Mouse (Mus musculus) limb, embryonic 13.5 days (tissue): ENCODE results near the gene Rab31. TPM values are rescaled to one million over a fixed set of nuclear protein-coding genes. Genes with fewer than 3 reads are reported as not detected.

Source experiments
- ATAC-seq: fragments of 200-750 bp; cut with Nextera tagmentation; 2 replicates; pipeline ENCODE4 v1.8.0; 2017; ENCODE audit warnings: low read depth, moderate number of reproducible peaks, moderate TSS enrichment; ENCODE audit not compliant: low FRiP score
- H3K27ac ChIP-seq: fragments of 300-500 bp; sonication (generic); 2 replicates; pipeline ENCODE4 v1.5.1; 2015; ENCODE audit warnings: inconsistent platforms, mild to moderate bottlenecking, moderate library complexity
- H3K27me3 ChIP-seq: fragments of 300-500 bp; sonication (generic); 2 replicates; pipeline ENCODE4 v1.6.1; 2015; ENCODE audit warnings: mild to moderate bottlenecking, inconsistent platforms
- H3K36me3 ChIP-seq: fragments of 300-500 bp; sonication (generic); 2 replicates; pipeline ENCODE4 v1.6.1; 2015; ENCODE audit warnings: inconsistent platforms, mild to moderate bottlenecking, moderate library complexity
- H3K4me1 ChIP-seq: fragments of 300-500 bp; sonication (generic); 2 replicates; pipeline ENCODE4 v1.6.1; 2015; ENCODE audit warnings: inconsistent platforms
- H3K4me2 ChIP-seq: fragments of 300-500 bp; sonication (generic); replicated peaks from 2 replicates; pipeline ENCODE4 v1.6.1; 2015; ENCODE audit warnings: inconsistent platforms, mild to moderate bottlenecking, moderate library complexity
- H3K4me3 ChIP-seq: fragments of 300-500 bp; sonication (generic); 2 replicates; pipeline ENCODE4 v1.5.1; 2015; ENCODE audit warnings: moderate library complexity, mild to moderate bottlenecking, inconsistent platforms
- H3K9ac ChIP-seq: fragments of 300-500 bp; sonication (generic); 2 replicates; pipeline ENCODE4 v1.6.1; 2015; ENCODE audit warnings: mild to moderate bottlenecking, inconsistent platforms
- H3K9me3 ChIP-seq: fragments of 300-500 bp; sonication (generic); 2 replicates; pipeline ENCODE4 v1.6.1; 2016; ENCODE audit warnings: inconsistent platforms
- WGBS: fragments of 180-500 bp; shearing (Covaris S2); methylation state at CpG from one replicate; pipeline ENCODE4 v1.1.7; 2015; 5-methylcytosine and 5-hydroxymethylcytosine counted together
- polyA plus RNA-seq: library from polyadenylated mRNA; unstranded; fragments of >200 nt; fragmentation: Nextera tagmentation; extraction: Ambion mirVana; gene quantifications from 2 replicates; pipeline ENCODE4 v1.2.1, GENCODE M21; 2015

Gene Rab31
- polyA plus RNA-seq: 57.5 and 61.6 TPM in 2 replicates

DNA sequence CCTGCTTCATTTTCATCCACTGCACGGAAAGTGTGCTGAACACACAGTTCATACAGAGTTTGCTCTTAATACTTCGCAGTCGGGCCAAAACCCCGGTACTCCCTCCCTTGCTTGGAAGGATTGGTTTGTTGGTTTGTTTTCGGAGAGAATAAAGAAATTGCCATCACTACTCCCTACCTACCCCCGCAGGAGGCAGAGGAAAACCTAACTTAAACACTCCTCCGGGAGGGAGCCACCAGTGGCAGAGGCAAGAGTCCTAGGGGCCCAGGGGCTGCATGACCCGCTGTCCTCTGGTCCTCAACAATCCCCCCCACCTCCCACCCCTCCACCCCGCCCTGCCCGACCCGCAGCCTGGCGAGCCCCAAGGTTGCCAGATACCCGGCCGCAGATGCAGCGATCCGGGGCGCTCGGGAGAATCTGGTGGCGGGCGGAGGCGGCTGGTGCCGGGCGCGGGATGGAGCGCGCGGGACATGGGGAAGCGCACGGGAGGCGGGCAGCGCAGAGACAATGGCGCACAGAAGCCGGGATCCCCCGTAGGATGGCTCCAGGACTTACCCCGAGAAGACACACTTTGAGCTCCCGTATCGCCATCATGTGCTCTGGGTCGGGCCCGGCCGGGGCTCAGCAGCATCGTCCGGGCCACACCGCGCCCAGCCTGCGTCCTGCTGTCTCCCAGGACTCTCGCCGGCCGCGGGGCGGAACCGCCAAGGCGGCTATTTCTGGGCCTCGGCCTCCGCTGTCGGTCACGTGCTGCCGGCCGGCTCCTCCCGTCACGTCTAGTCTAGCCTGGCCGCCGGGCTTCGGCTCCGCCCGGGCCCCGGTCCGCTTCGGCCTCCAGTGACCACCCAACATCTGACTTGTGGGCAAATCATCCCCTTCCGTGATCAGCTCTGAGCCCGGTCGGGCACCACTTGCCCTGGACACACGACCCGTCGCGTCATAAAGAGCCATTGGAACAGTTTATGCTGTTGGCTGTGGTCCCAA is at the start of gene Rab31:
Gene Rab31, minus strand, starts transcription at position 802 of the 984 bp plus-strand sequence.
- Histone ChIP-seq H3K4me2 (peak within 1 kb of the TSS; percentile 85), H3K4me1 (peaks cover 23% of the 10 kb centered on the region), H3K9ac (peak within 1 kb of the TSS; percentile 83), H3K9me3 (no peaks in the 10 kb centered on the region), H3K4me3 (peak within 1 kb of the TSS; percentile 62), H3K27me3 (no peaks in the 10 kb centered on the region), H3K27ac (peak within 1 kb of the TSS; percentile 49; the same call in 1 of the 2 replicates), H3K36me3 (no peaks in the 10 kb centered on the region)
- peak; percentile 83 for ATAC-seq
- under 1% methylated on average over 63 of the region's 75 CpGs for WGBS

GRCm38 (mm10) chr17:65820197-65820596 is 47.6 kb upstream of the Rab31 start:
- ATAC-seq: no peak

DNA sequence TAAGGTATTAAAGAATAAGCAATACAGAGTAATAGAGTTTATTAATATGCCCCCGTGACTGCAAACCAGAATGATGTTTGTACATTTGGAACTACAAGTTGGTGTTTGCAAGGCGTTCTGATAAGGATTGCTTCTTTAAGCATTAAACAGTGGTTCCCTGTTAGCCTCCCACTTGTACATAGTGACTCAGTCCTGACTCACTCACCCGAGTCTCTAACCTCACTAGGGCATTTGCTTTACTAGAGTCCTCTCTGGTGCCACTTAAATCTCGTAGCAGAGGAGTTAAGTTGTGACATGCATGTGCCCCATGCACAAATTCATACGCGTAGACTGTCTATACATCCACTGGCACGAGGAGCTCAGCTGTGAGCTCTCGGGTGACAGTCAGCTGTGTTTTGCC is 41.2 kb upstream of the Rab31 start:
- 93% methylated on average over 8 of the region's 8 CpGs for WGBS
- Histone ChIP-seq H3K4me3 (no peak overlapping the region), H3K36me3 (peaks cover 75% of the 10 kb centered on the region), H3K27ac (no peak overlapping the region), H3K9ac (no peak overlapping the region), H3K9me3 (no peaks in the 10 kb centered on the region), H3K4me1 (no peaks in the 10 kb centered on the region), H3K4me2 (no peak overlapping the region), H3K27me3 (no peaks in the 10 kb centered on the region)
- no peak for ATAC-seq

More at GRCm38 (mm10) chr17:65820197-65820596, 47.6 kb upstream of the Rab31 start:
- WGBS: 89% methylated on average over 5 of the region's 5 CpGs
- Histone ChIP-seq H3K36me3 (peaks cover 76% of the 10 kb centered on the region), H3K4me2 (no peak overlapping the region), H3K4me1 (no peaks in the 10 kb centered on the region), H3K27me3 (no peaks in the 10 kb centered on the region), H3K27ac (no peak overlapping the region), H3K9ac (no peak overlapping the region), H3K4me3 (no peak overlapping the region), H3K9me3 (no peaks in the 10 kb centered on the region)

GRCm38 (mm10) chr17:65811032-65811431 is 38.5 kb upstream of the Rab31 start:
- Histone ChIP-seq H3K9ac (no peak overlapping the region), H3K4me3 (no peak overlapping the region), H3K27me3 (no peaks in the 10 kb centered on the region), H3K9me3 (no peaks in the 10 kb centered on the region), H3K36me3 (peaks cover 60% of the 10 kb centered on the region), H3K4me2 (no peak overlapping the region), H3K27ac (no peak overlapping the region), H3K4me1 (no peaks in the 10 kb centered on the region)
- 71% methylated on average over 5 of the region's 5 CpGs for WGBS
- no peak for ATAC-seq

GRCm38 (mm10) chr17:65806416-65806815 is 33.9 kb upstream of the Rab31 start:
- no peaks in the 10 kb centered on the region for H3K27me3 ChIP-seq
- no peak overlapping the region for H3K4me3 ChIP-seq
- no peak for ATAC-seq
- no peaks in the 10 kb centered on the region for H3K9me3 ChIP-seq
- no peak overlapping the region for H3K4me2 ChIP-seq
- H3K27ac ChIP-seq: no peak overlapping the region
- H3K4me1 ChIP-seq: no peaks in the 10 kb centered on the region
- H3K9ac ChIP-seq: no peak overlapping the region
- H3K36me3 ChIP-seq: peaks cover 34% of the 10 kb centered on the region
- WGBS: 85% methylated on average over 2 of the region's 2 CpGs

DNA sequence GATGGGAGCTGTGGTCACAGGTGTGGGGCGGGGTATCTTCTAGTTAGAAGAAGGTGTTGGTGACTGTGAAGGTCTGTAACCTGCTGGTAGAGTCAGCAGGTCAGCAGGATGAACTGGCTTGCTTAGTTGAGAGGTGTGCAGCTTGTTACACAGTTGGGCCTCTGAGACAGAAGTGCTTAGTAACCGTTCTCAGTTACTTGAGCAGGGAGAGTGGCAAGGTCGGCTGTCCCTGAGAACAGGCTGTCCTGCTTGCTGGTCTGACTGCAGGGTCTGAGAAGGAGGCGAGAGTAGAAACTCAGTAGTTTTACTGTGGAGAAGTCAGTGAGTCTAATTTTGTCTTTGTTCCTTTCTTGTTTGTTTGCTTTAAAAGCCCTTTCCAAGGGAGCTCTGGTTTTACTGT is 33.4 kb upstream of the Rab31 start:
- Histone ChIP-seq H3K27ac (no peak overlapping the region), H3K4me3 (no peak overlapping the region), H3K9me3 (no peaks in the 10 kb centered on the region), H3K36me3 (peaks cover 30% of the 10 kb centered on the region), H3K9ac (no peak overlapping the region), H3K4me2 (no peak overlapping the region), H3K4me1 (no peaks in the 10 kb centered on the region), H3K27me3 (no peaks in the 10 kb centered on the region)
- 74% methylated on average over 4 of the region's 4 CpGs for WGBS
- ATAC-seq: no peak

GRCm38 (mm10) chr17:65802026-65802425 is 29.5 kb upstream of the Rab31 start:
- peaks cover 19% of the 10 kb centered on the region for H3K36me3 ChIP-seq
- no peaks in the 10 kb centered on the region for H3K4me1 ChIP-seq
- no peak overlapping the region for H3K4me3 ChIP-seq
- 75% methylated on average over 4 of the region's 4 CpGs for WGBS
- no peak overlapping the region for H3K27ac ChIP-seq
- no peak for ATAC-seq
- H3K9ac ChIP-seq: no peak overlapping the region
- no peaks in the 10 kb centered on the region for H3K27me3 ChIP-seq
- H3K4me2 ChIP-seq: no peak overlapping the region
- no peaks in the 10 kb centered on the region for H3K9me3 ChIP-seq

GRCm38 (mm10) chr17:65800451-65800850 is 27.9 kb upstream of the Rab31 start:
- peaks cover 14% of the 10 kb centered on the region for H3K36me3 ChIP-seq
- no peak for ATAC-seq
- H3K4me3 ChIP-seq: no peak overlapping the region
- no peak overlapping the region for H3K4me2 ChIP-seq
- no peak overlapping the region for H3K9ac ChIP-seq
- WGBS: 93% methylated on average over 6 of the region's 6 CpGs
- H3K27me3 ChIP-seq: no peaks in the 10 kb centered on the region
- H3K27ac ChIP-seq: no peak overlapping the region
- no peaks in the 10 kb centered on the region for H3K4me1 ChIP-seq
- no peaks in the 10 kb centered on the region for H3K9me3 ChIP-seq

GRCm38 (mm10) chr17:65799353-65799752 is 26.8 kb upstream of the Rab31 start:
- no peak for ATAC-seq
- WGBS: 89% methylated on average over 1 of the region's 1 CpGs
- Histone ChIP-seq H3K9me3 (no peaks in the 10 kb centered on the region), H3K27me3 (no peaks in the 10 kb centered on the region), H3K9ac (no peak overlapping the region), H3K36me3 (peaks cover 17% of the 10 kb centered on the region; the same call in 1 of the 2 replicates), H3K4me1 (no peaks in the 10 kb centered on the region), H3K4me3 (no peak overlapping the region), H3K4me2 (no peak overlapping the region), H3K27ac (no peak overlapping the region)

GRCm38 (mm10) chr17:65798446-65798845 is 25.9 kb upstream of the Rab31 start:
- ATAC-seq: no peak
- peaks cover 15% of the 10 kb centered on the region; the same call in 1 of the 2 replicates for H3K36me3 ChIP-seq
- no peaks in the 10 kb centered on the region for H3K4me1 ChIP-seq
- no peak overlapping the region for H3K4me3 ChIP-seq
- WGBS: 70% methylated on average over 4 of the region's 4 CpGs
- no peaks in the 10 kb centered on the region for H3K27me3 ChIP-seq
- H3K27ac ChIP-seq: no peak overlapping the region
- no peak overlapping the region for H3K4me2 ChIP-seq
- no peak overlapping the region for H3K9ac ChIP-seq
- H3K9me3 ChIP-seq: no peaks in the 10 kb centered on the region

- no peak for ATAC-seq
- Histone ChIP-seq H3K9ac (no peak overlapping the region), H3K4me1 (no peaks in the 10 kb centered on the region), H3K9me3 (no peaks in the 10 kb centered on the region), H3K27ac (no peak overlapping the region), H3K27me3 (no peaks in the 10 kb centered on the region), H3K4me2 (no peak overlapping the region), H3K36me3 (peaks cover 8% of the 10 kb centered on the region; the same call in 1 of the 2 replicates), H3K4me3 (no peak overlapping the region)
- 95% methylated on average over 7 of the region's 7 CpGs for WGBS
Observed at GRCm38 (mm10) chr17:65796056-65796455, 23.5 kb upstream of the Rab31 start.

GRCm38 (mm10) chr17:65794096-65794850 is 21.7 kb upstream of the Rab31 start:
- no peak overlapping the region for H3K4me2 ChIP-seq
- H3K9ac ChIP-seq: no peak overlapping the region
- 81% methylated on average over 13 of the region's 13 CpGs for WGBS
- no peak for ATAC-seq
- H3K36me3 ChIP-seq: peaks cover 12% of the 10 kb centered on the region; the same call in 1 of the 2 replicates
- no peak overlapping the region for H3K4me3 ChIP-seq
- no peak overlapping the region for H3K27ac ChIP-seq
- no peaks in the 10 kb centered on the region for H3K9me3 ChIP-seq
- no peaks in the 10 kb centered on the region for H3K27me3 ChIP-seq
- no peaks in the 10 kb centered on the region for H3K4me1 ChIP-seq
